Mouse (Mus musculus): ENCODE measurements around the gene Dusp5. TPM values are rescaled to one million over a fixed set of nuclear protein-coding genes. Genes with fewer than 3 reads are reported as not detected.

The Dusp5 gene
- polyA plus RNA-seq, 1 experiment: 22.5 TPM

DNA sequence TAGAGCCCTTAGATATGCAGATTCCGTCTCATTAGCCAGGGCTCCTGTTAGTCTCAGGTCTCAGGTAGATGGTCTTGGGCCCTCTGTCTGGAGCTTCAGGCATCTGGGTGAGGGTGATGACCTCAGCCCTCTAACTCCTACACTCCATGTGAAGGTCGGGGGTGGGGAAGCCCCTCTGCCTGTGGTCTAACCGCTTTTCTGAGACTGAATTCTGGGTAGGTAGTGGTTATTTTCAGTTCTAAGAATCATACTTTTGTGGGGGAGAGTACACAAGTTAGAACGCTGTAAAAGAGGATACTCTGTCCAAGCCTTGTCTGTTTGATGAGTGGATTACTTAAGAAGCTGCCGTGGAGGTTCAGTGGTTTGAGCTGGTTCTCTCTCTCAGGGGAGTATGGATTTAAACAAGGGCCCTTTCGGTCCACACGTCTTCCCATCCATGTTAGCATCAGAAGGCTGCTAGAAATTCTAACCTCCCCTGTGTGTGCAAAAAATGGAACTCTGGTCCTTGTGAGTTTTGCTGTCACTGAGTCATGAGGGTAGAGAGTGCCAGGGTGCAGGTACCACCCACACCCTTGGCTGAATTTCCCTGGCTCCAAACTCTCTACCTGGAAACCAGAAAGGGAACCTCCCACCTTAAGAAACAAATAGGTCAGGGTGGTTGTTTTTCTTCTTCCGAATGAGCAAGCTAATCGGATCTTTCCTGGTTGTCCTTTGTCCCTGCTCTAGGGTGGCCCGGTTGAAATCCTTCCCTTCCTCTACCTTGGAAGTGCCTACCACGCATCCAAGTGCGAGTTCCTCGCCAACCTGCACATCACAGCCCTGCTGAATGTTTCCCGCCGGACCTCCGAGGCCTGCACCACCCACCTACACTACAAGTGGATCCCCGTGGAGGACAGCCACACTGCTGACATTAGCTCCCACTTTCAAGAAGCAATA, 8.1 kb downstream of the Dusp5 start:
- H3K79me3 ChIP-seq (ENCODE audit: low read depth): peaks cover 38% of the 10 kb centered on the region
- no peak overlapping the region for H3ac ChIP-seq (ENCODE audit: control insufficient read depth, insufficient read length, low read depth)
- peaks cover 74% of the 10 kb centered on the region for H3K79me2 ChIP-seq (ENCODE audit: control insufficient read depth, insufficient read depth)
- no peaks in the 10 kb centered on the region for H3K27me3 ChIP-seq (ENCODE audit: control insufficient read depth, insufficient read depth, insufficient read length)
- no peak overlapping the region for H3K4me3 ChIP-seq (ENCODE audit: insufficient read depth, poor library complexity, severe bottlenecking)
- TF ChIP-seq CTCF (IDR thresholded peaks at IDR 0.05; ENCODE audit: control insufficient read depth, insufficient read depth, insufficient read length) (no peak), USF1 (IDR thresholded peaks at IDR 0.05; ENCODE audit: low read depth) (no peak)
- peaks cover 88% of the 10 kb centered on the region for H3K36me3 ChIP-seq (ENCODE audit: control insufficient read depth, insufficient read depth)

DNA sequence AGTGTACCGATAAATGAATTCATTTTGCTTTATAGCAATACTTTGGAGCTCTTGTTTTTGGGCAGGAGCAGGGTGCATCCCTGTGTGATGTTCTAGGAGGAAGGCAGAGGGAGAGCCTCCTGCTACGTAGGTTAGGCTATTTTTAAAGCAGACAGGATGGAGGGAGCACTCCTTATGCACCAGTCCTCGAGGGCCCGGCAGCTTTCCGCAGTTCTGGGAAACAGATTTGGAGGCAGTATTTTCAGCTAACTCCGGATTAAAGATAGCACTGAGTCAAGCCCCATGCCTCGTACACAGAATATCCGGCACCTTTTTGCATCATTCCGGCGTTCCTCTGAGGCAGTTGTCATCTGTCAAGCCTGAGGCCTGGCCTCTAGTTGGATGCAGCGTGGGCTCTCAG, 9.1 kb downstream of the Dusp5 start:
- Histone ChIP-seq H3ac (ENCODE audit: control insufficient read depth, insufficient read length, low read depth) (no peak overlapping the region), H3K27me3 (ENCODE audit: control insufficient read depth, insufficient read depth, insufficient read length) (no peaks in the 10 kb centered on the region), H3K79me3 (ENCODE audit: low read depth) (peaks cover 29% of the 10 kb centered on the region), H3K4me3 (ENCODE audit: insufficient read depth, poor library complexity, severe bottlenecking) (no peak overlapping the region), H3K79me2 (ENCODE audit: control insufficient read depth, insufficient read depth) (peaks cover 73% of the 10 kb centered on the region), H3K36me3 (ENCODE audit: control insufficient read depth, insufficient read depth) (peaks cover 98% of the 10 kb centered on the region)
- TF ChIP-seq CEBPB (IDR thresholded peaks at IDR 0.05; ENCODE audit: low read depth) (no peak), MYOD1 (IDR thresholded peaks at IDR 0.05; ENCODE audit: control insufficient read depth, insufficient read length, low read depth) (no peak), FOSL1 (IDR thresholded peaks at IDR 0.05; ENCODE audit: insufficient read depth, low read length, poor library complexity, severe bottlenecking) (no peak), MAX (IDR thresholded peaks at IDR 0.05) (no peak), MYOG (IDR thresholded peaks at IDR 0.05; ENCODE audit: control insufficient read depth, extremely low read depth, insufficient read length) (no peak), CTCF (IDR thresholded peaks at IDR 0.05; ENCODE audit: control insufficient read depth, insufficient read depth, insufficient read length) (no peak), USF1 (IDR thresholded peaks at IDR 0.05; ENCODE audit: low read depth) (no peak)

DNA sequence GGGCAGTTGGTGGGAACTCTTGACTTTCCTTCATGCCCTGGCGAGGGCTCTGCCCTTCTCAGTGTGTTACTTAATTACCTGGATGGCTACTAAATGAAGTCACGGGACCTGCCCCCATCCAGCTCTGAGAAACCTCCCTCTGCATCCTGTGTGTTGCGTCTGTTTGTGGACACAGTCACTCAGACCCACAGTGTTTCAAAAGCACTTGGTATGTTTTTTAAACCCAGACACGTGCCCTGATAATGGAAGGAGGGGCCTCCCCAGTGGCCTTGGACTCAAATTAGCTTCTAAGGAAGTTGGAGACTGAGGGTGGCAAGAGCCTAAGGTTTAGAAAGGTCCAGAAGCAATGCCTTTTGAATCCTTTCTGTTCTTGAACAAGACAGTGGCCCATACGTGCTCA, 9.9 kb downstream of the Dusp5 start:
- no peaks in the 10 kb centered on the region for H3K27me3 ChIP-seq (ENCODE audit: control insufficient read depth, insufficient read depth, insufficient read length)
- H3K79me2 ChIP-seq (ENCODE audit: control insufficient read depth, insufficient read depth): peaks cover 65% of the 10 kb centered on the region
- peaks cover 22% of the 10 kb centered on the region for H3K79me3 ChIP-seq (ENCODE audit: low read depth)
- no peak for TF ChIP-seq FOSL1 (IDR thresholded peaks at IDR 0.05; ENCODE audit: insufficient read depth, low read length, poor library complexity, severe bottlenecking)
- no peak for TF ChIP-seq CTCF (IDR thresholded peaks at IDR 0.05; ENCODE audit: control insufficient read depth, insufficient read depth, insufficient read length)
- no peak for TF ChIP-seq USF1 (IDR thresholded peaks at IDR 0.05; ENCODE audit: low read depth)
- no peak for TF ChIP-seq MYOG (IDR thresholded peaks at IDR 0.05; ENCODE audit: control insufficient read depth, extremely low read depth, insufficient read length)
- TF ChIP-seq CEBPB (IDR thresholded peaks at IDR 0.05; ENCODE audit: low read depth): no peak
- no peak for TF ChIP-seq MYOD1 (IDR thresholded peaks at IDR 0.05; ENCODE audit: control insufficient read depth, insufficient read length, low read depth)
- no peak for TF ChIP-seq MAX (IDR thresholded peaks at IDR 0.05)
- H3K36me3 ChIP-seq (ENCODE audit: control insufficient read depth, insufficient read depth): peaks cover 97% of the 10 kb centered on the region
- H3ac ChIP-seq (ENCODE audit: control insufficient read depth, insufficient read length, low read depth): no peak overlapping the region
- no peak overlapping the region for H3K4me3 ChIP-seq (ENCODE audit: insufficient read depth, poor library complexity, severe bottlenecking)

DNA sequence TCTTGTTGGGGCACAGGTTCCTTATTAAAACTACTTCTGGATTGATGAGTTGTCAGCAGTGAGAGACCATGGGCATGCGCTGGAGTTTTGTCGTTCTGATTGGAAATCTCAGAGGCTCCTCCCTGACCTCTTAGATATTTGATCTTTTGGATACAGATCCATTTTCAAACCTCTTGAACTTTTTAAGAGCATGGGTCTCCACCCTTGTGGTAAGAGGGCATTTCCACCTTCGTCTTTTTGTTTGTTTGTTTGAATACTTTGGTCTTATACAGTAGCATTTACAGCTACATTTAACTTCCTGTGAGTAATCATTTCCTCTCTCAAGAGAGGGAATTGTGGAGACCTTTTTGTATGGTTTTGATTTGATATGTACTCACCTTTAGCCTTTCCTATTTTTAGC, 10.4 kb downstream of the Dusp5 start:
- Histone ChIP-seq H3K79me2 (ENCODE audit: control insufficient read depth, insufficient read depth) (peaks cover 60% of the 10 kb centered on the region), H3K4me3 (ENCODE audit: insufficient read depth, poor library complexity, severe bottlenecking) (no peak overlapping the region), H3K79me3 (ENCODE audit: low read depth) (peaks cover 17% of the 10 kb centered on the region), H3K36me3 (ENCODE audit: control insufficient read depth, insufficient read depth) (peaks cover 92% of the 10 kb centered on the region), H3ac (ENCODE audit: control insufficient read depth, insufficient read length, low read depth) (no peak overlapping the region), H3K27me3 (ENCODE audit: control insufficient read depth, insufficient read depth, insufficient read length) (no peaks in the 10 kb centered on the region)
- TF ChIP-seq MAX (IDR thresholded peaks at IDR 0.05) (no peak), MYOD1 (IDR thresholded peaks at IDR 0.05; ENCODE audit: control insufficient read depth, insufficient read length, low read depth) (no peak), MYOG (IDR thresholded peaks at IDR 0.05; ENCODE audit: control insufficient read depth, extremely low read depth, insufficient read length) (no peak), CEBPB (IDR thresholded peaks at IDR 0.05; ENCODE audit: low read depth) (no peak), USF1 (IDR thresholded peaks at IDR 0.05; ENCODE audit: low read depth) (no peak), FOSL1 (IDR thresholded peaks at IDR 0.05; ENCODE audit: insufficient read depth, low read length, poor library complexity, severe bottlenecking) (no peak), CTCF (IDR thresholded peaks at IDR 0.05; ENCODE audit: control insufficient read depth, insufficient read depth, insufficient read length) (no peak)

DNA sequence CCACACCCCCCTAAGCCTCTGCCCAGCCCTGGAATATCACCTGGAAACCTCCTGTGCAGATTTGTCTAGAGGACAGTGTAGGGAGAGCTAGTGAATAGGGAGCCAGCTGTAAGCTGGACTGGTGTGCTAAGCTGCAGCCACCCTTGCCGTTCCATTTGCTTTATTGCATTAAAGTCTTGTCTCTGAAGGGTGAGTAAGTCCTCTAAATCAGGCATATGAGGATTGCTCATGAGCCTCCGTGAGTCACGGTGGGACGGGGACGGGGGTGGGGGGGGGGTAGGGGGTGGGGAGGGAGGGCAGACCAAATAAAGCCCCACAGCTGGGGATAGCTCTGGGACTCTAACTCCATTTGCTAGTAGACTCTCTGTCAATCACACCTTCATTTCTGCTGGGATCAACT, 14.7 kb downstream of the Dusp5 start:
- Histone ChIP-seq H3K79me2 (ENCODE audit: control insufficient read depth, insufficient read depth) (peaks cover 24% of the 10 kb centered on the region), H3K27me3 (ENCODE audit: control insufficient read depth, insufficient read depth, insufficient read length) (no peaks in the 10 kb centered on the region), H3K4me3 (ENCODE audit: insufficient read depth, poor library complexity, severe bottlenecking) (no peak overlapping the region), H3K36me3 (ENCODE audit: control insufficient read depth, insufficient read depth) (peaks cover 49% of the 10 kb centered on the region), H3ac (ENCODE audit: control insufficient read depth, insufficient read length, low read depth) (no peak overlapping the region), H3K79me3 (ENCODE audit: low read depth) (peaks cover 1% of the 10 kb centered on the region)
- TF ChIP-seq FOSL1 (IDR thresholded peaks at IDR 0.05; ENCODE audit: insufficient read depth, low read length, poor library complexity, severe bottlenecking): no peak
- no peak for TF ChIP-seq MYOD1 (IDR thresholded peaks at IDR 0.05; ENCODE audit: control insufficient read depth, insufficient read length, low read depth)
